9 mouse cellular contexts compared by ENCODE assay signal in the genomic region with DNA sequence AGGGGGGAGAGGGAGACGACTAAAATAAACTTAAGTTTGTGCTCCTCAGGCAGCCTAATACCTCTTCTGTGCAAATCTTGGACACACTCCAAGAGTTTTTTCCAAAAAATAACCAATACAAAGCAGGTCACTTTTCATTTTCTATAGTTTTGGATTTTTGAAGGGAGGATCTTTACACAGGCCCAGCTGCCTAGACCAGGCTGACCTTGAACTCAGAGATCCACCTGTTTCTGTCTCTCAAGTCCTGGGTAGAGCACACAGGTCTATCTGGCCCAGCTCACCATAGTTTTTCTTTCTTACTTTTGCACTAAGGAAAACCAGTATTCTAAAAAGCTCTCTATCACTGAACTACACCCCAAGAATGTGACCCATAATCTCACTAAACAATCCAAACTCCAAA. TPM values are rescaled to one million over a fixed set of nuclear protein-coding genes. Genes with fewer than 3 reads are reported as not detected.
DNase-seq lines count a peak whose midpoint lies in the region; ATAC-seq and TF ChIP-seq lines count a peak whose summit lies in the region.
"Had no signal": no experiment of that assay in that cellular context is flagged by ENCODE, and none has a peak within 500 bp of the region (broad histone marks: within the 10 kb centered on the region; RNA-seq: fewer than 3 reads in every experiment).

No protein-coding gene starts in this region.

- no peak for ATAC-seq in midbrain, embryonic 16.5 days
- ATAC-seq in forebrain, embryonic 14.5 days, result no peak
- ATAC-seq in limb, embryonic 14.5 days (ENCODE audit: low FRiP score, low read depth), result no peak
- no peak for ATAC-seq in stomach, embryonic 16.5 days (ENCODE audit: insufficient read depth, low FRiP score)

- H3K9me3 ChIP-seq in midbrain, embryonic 10.5 days (replicated peaks), result no peaks in the 10 kb centered on the region
- H3K9me3 ChIP-seq in midbrain, embryonic 16.5 days (replicated peaks; ENCODE audit: control insufficient read depth, low read length, poor library complexity, severe bottlenecking), result no peaks in the 10 kb centered on the region
- H3K9me3 ChIP-seq in forebrain, embryonic 14.5 days (replicated peaks; ENCODE audit: control insufficient read depth, low read length), result no peaks in the 10 kb centered on the region
- H3K9me3 ChIP-seq in limb, embryonic 14.5 days (ENCODE audit: control insufficient read depth, low read length), result no peaks in the 10 kb centered on the region
- H3K9me3 ChIP-seq in stomach, embryonic 16.5 days (replicated peaks; ENCODE audit: control insufficient read depth, low read length), result no peaks in the 10 kb centered on the region

- H3K9ac ChIP-seq in midbrain, embryonic 16.5 days (ENCODE audit: low read depth, low read length), result no peak overlapping the region
- no peak overlapping the region for H3K9ac ChIP-seq in forebrain, embryonic 14.5 days (ENCODE audit: low read length)
- H3K9ac ChIP-seq in limb, embryonic 14.5 days (ENCODE audit: low read depth, low read length, severe bottlenecking), result peak overlapping the region; percentile 96; the same call in 1 of the 2 replicates
- peak overlapping the region; percentile 37 for H3K9ac ChIP-seq in stomach, embryonic 16.5 days (ENCODE audit: low read length)

- H3K27me3 ChIP-seq in midbrain, embryonic 10.5 days (ENCODE audit: low read depth, poor library complexity, severe bottlenecking), result no peaks in the 10 kb centered on the region
- H3K27me3 ChIP-seq in midbrain, embryonic 16.5 days (ENCODE audit: control insufficient read depth, insufficient read depth, low read depth, low read length), result no peaks in the 10 kb centered on the region
- H3K27me3 ChIP-seq in forebrain, embryonic 14.5 days (replicated peaks; ENCODE audit: control insufficient read depth, insufficient read depth, low read length), result no peaks in the 10 kb centered on the region
- no peaks in the 10 kb centered on the region for H3K27me3 ChIP-seq in limb, embryonic 14.5 days (ENCODE audit: control insufficient read depth, insufficient read depth, low read length)
- no peaks in the 10 kb centered on the region for H3K27me3 ChIP-seq in stomach, embryonic 16.5 days (ENCODE audit: control insufficient read depth, insufficient read depth, low read length)

- DNase-seq in midbrain, embryonic 10.5 days (ENCODE audit: low spot score), result no peak
- no peak for DNase-seq in forebrain, embryonic 14.5 days (ENCODE audit: low spot score)
- DNase-seq in limb, embryonic 14.5 days (ENCODE audit: low spot score), result no peak
- no peak for DNase-seq in cerebellum, adult 11 months
- no peak for DNase-seq in cerebellum, postnatal 10 days
- DNase-seq: left cerebral cortex, postnatal 4 days; right cerebral cortex, postnatal 14 days had no signal

- peaks cover 50% of the 10 kb centered on the region for H3K36me3 ChIP-seq in midbrain, embryonic 10.5 days
- H3K36me3 ChIP-seq in midbrain, embryonic 16.5 days (ENCODE audit: control insufficient read depth, insufficient read depth, low read length), result no peaks in the 10 kb centered on the region
- 0 out of 2 replicates have a peak, but pooled peaks cover 3% of the 10 kb centered on the region for H3K36me3 ChIP-seq in forebrain, embryonic 14.5 days (ENCODE audit: control insufficient read depth, insufficient read depth, low read length)
- peaks cover 18% of the 10 kb centered on the region; the same call in 1 of the 2 replicates for H3K36me3 ChIP-seq in limb, embryonic 14.5 days (ENCODE audit: control insufficient read depth, insufficient read depth, low read length)
- H3K36me3 ChIP-seq in stomach, embryonic 16.5 days (ENCODE audit: control insufficient read depth, insufficient read depth, low read length), result no peaks in the 10 kb centered on the region

- 91% methylated on average over 1 of the region's 1 CpGs for WGBS in midbrain, embryonic 10.5 days
- WGBS in midbrain, embryonic 16.5 days, result 61% methylated on average over 1 of the region's 1 CpGs
- WGBS in forebrain, embryonic 14.5 days, result 39% methylated on average over 1 of the region's 1 CpGs
- 50% methylated on average over 1 of the region's 1 CpGs for WGBS in limb, embryonic 14.5 days
- 19% methylated on average over 1 of the region's 1 CpGs for WGBS in stomach, embryonic 16.5 days

- no peak for TF ChIP-seq POLR2A in limb, embryonic 14.5 days (IDR thresholded peaks at IDR 0.05; ENCODE audit: borderline replicate concordance, extremely low read depth, insufficient read depth, insufficient read length)

- peaks cover 42% of the 10 kb centered on the region for H3K4me1 ChIP-seq in midbrain, embryonic 10.5 days
- peaks cover 25% of the 10 kb centered on the region for H3K4me1 ChIP-seq in midbrain, embryonic 16.5 days (ENCODE audit: control insufficient read depth, insufficient read depth, low read length)
- H3K4me1 ChIP-seq in forebrain, embryonic 14.5 days (ENCODE audit: control insufficient read depth, insufficient read depth, low read length), result peaks cover 17% of the 10 kb centered on the region
- H3K4me1 ChIP-seq in limb, embryonic 14.5 days (ENCODE audit: control insufficient read depth, insufficient read depth, low read length), result peaks cover 37% of the 10 kb centered on the region
- H3K4me1 ChIP-seq in stomach, embryonic 16.5 days (ENCODE audit: control insufficient read depth, insufficient read depth, low read length), result peaks cover 28% of the 10 kb centered on the region

- H3K4me2 ChIP-seq in midbrain, embryonic 16.5 days (ENCODE audit: low read length), result no peak overlapping the region
- peak overlapping the region; percentile 78 for H3K4me2 ChIP-seq in forebrain, embryonic 14.5 days (ENCODE audit: low read length)
- H3K4me2 ChIP-seq in limb, embryonic 14.5 days (replicated peaks; ENCODE audit: low read depth, low read length, severe bottlenecking), result peak overlapping the region; percentile 60
- H3K4me2 ChIP-seq in stomach, embryonic 16.5 days (ENCODE audit: low read depth, low read length), result peak overlapping the region; percentile 86

- H3K27ac ChIP-seq in midbrain, embryonic 10.5 days (replicated peaks), result no peak overlapping the region
- H3K27ac ChIP-seq in midbrain, embryonic 16.5 days (ENCODE audit: low read length), result no peak overlapping the region
- H3K27ac ChIP-seq in forebrain, embryonic 14.5 days (ENCODE audit: low read depth, low read length), result no peak overlapping the region
- no peak overlapping the region for H3K27ac ChIP-seq in limb, embryonic 14.5 days (replicated peaks; ENCODE audit: low read depth, low read length)
- 0 out of 2 replicates have a peak overlapping the region, but pooled peaks have one; percentile 26 for H3K27ac ChIP-seq in stomach, embryonic 16.5 days (ENCODE audit: low read length)

- peak overlapping the region; percentile 83 for H3K4me3 ChIP-seq in midbrain, embryonic 10.5 days
- H3K4me3 ChIP-seq in midbrain, embryonic 16.5 days (ENCODE audit: low read depth, low read length), result no peak overlapping the region
- no peak overlapping the region for H3K4me3 ChIP-seq in forebrain, embryonic 14.5 days (ENCODE audit: low read depth, low read length)
- H3K4me3 ChIP-seq in limb, embryonic 14.5 days (replicated peaks; ENCODE audit: low read length), result peak overlapping the region; percentile 77; the same call in 1 of the 2 replicates
- H3K4me3 ChIP-seq in stomach, embryonic 16.5 days (replicated peaks; ENCODE audit: low read length), result peak overlapping the region; percentile 81

RNA-seq across cellular contexts. Expression of a gene that starts 2.5 kb away (rescaled TPM):
- polyA plus RNA-seq in midbrain, embryonic 10.5 days (2016; fragmentation: Nextera tagmentation; extraction: Ambion mirVana), result 244 and 256 TPM in 2 replicates
- polyA plus RNA-seq in midbrain, embryonic 16.5 days (2015; fragmentation: Nextera tagmentation; extraction: Ambion mirVana), result 124 and 137 TPM in 2 replicates
- 128 and 152 TPM in 2 replicates for polyA plus RNA-seq in forebrain, embryonic 14.5 days (2014; fragmentation: Nextera tagmentation; extraction: Ambion mirVana)
- 168 and 191 TPM in 2 replicates for polyA plus RNA-seq in limb, embryonic 14.5 days (2012; rRNA removed)
- 204 and 229 TPM in 2 replicates for polyA plus RNA-seq in limb, embryonic 14.5 days (2014; fragmentation: Nextera tagmentation; extraction: Ambion mirVana)
- 164 and 176 TPM in 2 replicates for polyA plus RNA-seq in stomach, embryonic 16.5 days (2015; fragmentation: Nextera tagmentation; extraction: Ambion mirVana)

RNA-seq across cellular contexts. Expression of a gene that starts 36.7 kb away (rescaled TPM):
- polyA plus RNA-seq in midbrain, embryonic 10.5 days (2016; fragmentation: Nextera tagmentation; extraction: Ambion mirVana), result 0.79 and 1.3 TPM in 2 replicates
- polyA plus RNA-seq in midbrain, embryonic 16.5 days (2015; fragmentation: Nextera tagmentation; extraction: Ambion mirVana), result 1.4 and 1.8 TPM in 2 replicates
- 1.1 TPM in 2 replicates for polyA plus RNA-seq in forebrain, embryonic 14.5 days (2014; fragmentation: Nextera tagmentation; extraction: Ambion mirVana)
- polyA plus RNA-seq in limb, embryonic 14.5 days (2012; rRNA removed), result 7.1 and 8.5 TPM in 2 replicates
- polyA plus RNA-seq in limb, embryonic 14.5 days (2014; fragmentation: Nextera tagmentation; extraction: Ambion mirVana), result 8.9 and 10.9 TPM in 2 replicates
- 7.3 and 8.6 TPM in 2 replicates for polyA plus RNA-seq in stomach, embryonic 16.5 days (2015; fragmentation: Nextera tagmentation; extraction: Ambion mirVana)

RNA-seq across cellular contexts. Expression of a gene that starts 52.5 kb away (rescaled TPM):
- 22.1 and 25.0 TPM in 2 replicates for polyA plus RNA-seq in midbrain, embryonic 10.5 days (2016; fragmentation: Nextera tagmentation; extraction: Ambion mirVana)
- polyA plus RNA-seq in midbrain, embryonic 16.5 days (2015; fragmentation: Nextera tagmentation; extraction: Ambion mirVana), result 7.9 and 10.0 TPM in 2 replicates
- polyA plus RNA-seq in forebrain, embryonic 14.5 days (2014; fragmentation: Nextera tagmentation; extraction: Ambion mirVana), result 13.4 and 14.2 TPM in 2 replicates
- 120 and 155 TPM in 2 replicates for polyA plus RNA-seq in limb, embryonic 14.5 days (2012; rRNA removed)
- polyA plus RNA-seq in limb, embryonic 14.5 days (2014; fragmentation: Nextera tagmentation; extraction: Ambion mirVana), result 101 and 106 TPM in 2 replicates
- polyA plus RNA-seq in stomach, embryonic 16.5 days (2015; fragmentation: Nextera tagmentation; extraction: Ambion mirVana), result 46.4 and 49.7 TPM in 2 replicates

RNA-seq across cellular contexts. Expression of a gene that starts 56.1 kb away (rescaled TPM):
- 59.8 and 69.7 TPM in 2 replicates for polyA plus RNA-seq in midbrain, embryonic 10.5 days (2016; fragmentation: Nextera tagmentation; extraction: Ambion mirVana)
- 66.1 and 68.2 TPM in 2 replicates for polyA plus RNA-seq in midbrain, embryonic 16.5 days (2015; fragmentation: Nextera tagmentation; extraction: Ambion mirVana)
- 54.8 and 67.8 TPM in 2 replicates for polyA plus RNA-seq in forebrain, embryonic 14.5 days (2014; fragmentation: Nextera tagmentation; extraction: Ambion mirVana)
- 113 and 119 TPM in 2 replicates for polyA plus RNA-seq in limb, embryonic 14.5 days (2012; rRNA removed)
- 58.3 and 68.4 TPM in 2 replicates for polyA plus RNA-seq in limb, embryonic 14.5 days (2014; fragmentation: Nextera tagmentation; extraction: Ambion mirVana)
- 14.4 and 20.0 TPM in 2 replicates for polyA plus RNA-seq in stomach, embryonic 16.5 days (2015; fragmentation: Nextera tagmentation; extraction: Ambion mirVana)

Comparison
In these comparisons a context has a peak if more than half of its experiments do, and no peak if none do; other contexts are left out.
1. H3K4me3 ChIP-seq: peak in midbrain, embryonic 10.5 days (single experiment), limb, embryonic 14.5 days (single experiment) and stomach, embryonic 16.5 days (single experiment); none in midbrain, embryonic 16.5 days (single experiment) and forebrain, embryonic 14.5 days (single experiment).
2. H3K9ac ChIP-seq: peak in limb, embryonic 14.5 days (single experiment) and stomach, embryonic 16.5 days (single experiment); none in midbrain, embryonic 16.5 days (single experiment) and forebrain, embryonic 14.5 days (single experiment).